Mouse (Mus musculus): Measurements from ENCODE around the gene Tgfbr3l. TPM values are rescaled to one million over a fixed set of nuclear protein-coding genes. Genes with fewer than 3 reads are reported as not detected.

Tgfbr3l gene
- polyA plus RNA-seq, 1 experiment from 2014 or later = 3.3 TPM

GRCm38 (mm10) chr8:4265160-4265914 lies 17.3 kb downstream of the Tgfbr3l start:
- Histone ChIP-seq H3K4me3 (ENCODE audit: low read depth, low read length) (no peak overlapping the region), H3K9me3 (ENCODE audit: control insufficient read depth, low read length) (no peaks in the 10 kb centered on the region), H3K9ac (ENCODE audit: low read depth, low read length) (no peak overlapping the region), H3K36me3 (ENCODE audit: control insufficient read depth, insufficient read depth, low read length) (peaks cover 97% of the 10 kb centered on the region), H3K27ac (replicated peaks; ENCODE audit: low read depth, low read length) (no peak overlapping the region), H3K27me3 (replicated peaks; ENCODE audit: control insufficient read depth, insufficient read depth, low read length) (no peaks in the 10 kb centered on the region), H3K4me2 (ENCODE audit: low read depth, low read length) (no peak overlapping the region), H3K4me1 (ENCODE audit: control insufficient read depth, insufficient read depth, low read length) (no peaks in the 10 kb centered on the region)
- WGBS = 94% methylated on average over 14 of the region's 15 CpGs
- no peak for DNase-seq (ENCODE audit: low spot score)
- ATAC-seq (ENCODE audit: low read depth) = no peak

- Histone ChIP-seq H3K27ac (replicated peaks; ENCODE audit: low read depth, low read length) (no peak overlapping the region), H3K4me3 (ENCODE audit: low read depth, low read length) (no peak overlapping the region), H3K4me1 (ENCODE audit: control insufficient read depth, insufficient read depth, low read length) (no peaks in the 10 kb centered on the region), H3K27me3 (replicated peaks; ENCODE audit: control insufficient read depth, insufficient read depth, low read length) (no peaks in the 10 kb centered on the region), H3K4me2 (ENCODE audit: low read depth, low read length) (no peak overlapping the region), H3K9me3 (ENCODE audit: control insufficient read depth, low read length) (no peaks in the 10 kb centered on the region), H3K36me3 (ENCODE audit: control insufficient read depth, insufficient read depth, low read length) (peaks cover 90% of the 10 kb centered on the region), H3K9ac (ENCODE audit: low read depth, low read length) (no peak overlapping the region)
- WGBS = 78% methylated on average over 15 of the region's 15 CpGs
- DNase-seq (ENCODE audit: low spot score) = no peak
- ATAC-seq (ENCODE audit: low read depth) = peak; percentile 58; the same call in 1 of the 2 replicates
Observed at GRCm38 (mm10) chr8:4267627-4268026, 19.6 kb downstream of the Tgfbr3l start.

- Histone ChIP-seq H3K4me3 (ENCODE audit: low read depth, low read length) (no peak overlapping the region), H3K36me3 (ENCODE audit: control insufficient read depth, insufficient read depth, low read length) (peaks cover 83% of the 10 kb centered on the region)
Observed at GRCm38 (mm10) chr8:4269609-4270008, 21.6 kb downstream of the Tgfbr3l start.

GRCm38 (mm10) chr8:4275275-4276110 lies 27.5 kb downstream of the Tgfbr3l start, which contains the start of gene Timm44:
Gene Timm44 (minus strand): TSS chr8:4275913.
- peaks cover 5% of the 10 kb centered on the region; the same call in 1 of the 2 replicates for H3K4me1 ChIP-seq (ENCODE audit: control insufficient read depth, insufficient read depth, low read length)
- no peaks in the 10 kb centered on the region for H3K9me3 ChIP-seq (ENCODE audit: control insufficient read depth, low read length)
- ATAC-seq (ENCODE audit: low read depth) (peak; percentile 98), DNase-seq (ENCODE audit: low spot score) (peak; percentile 98)
- peak within 1 kb of the TSS; percentile 76 for H3K4me2 ChIP-seq (ENCODE audit: low read depth, low read length)
- no peaks in the 10 kb centered on the region for H3K27me3 ChIP-seq (replicated peaks; ENCODE audit: control insufficient read depth, insufficient read depth, low read length)
- peak within 1 kb of the TSS; percentile 79 for H3K4me3 ChIP-seq (ENCODE audit: low read depth, low read length)
- peak within 1 kb of the TSS; percentile 85 for H3K27ac ChIP-seq (replicated peaks; ENCODE audit: low read depth, low read length)
- peaks cover 27% of the 10 kb centered on the region for H3K36me3 ChIP-seq (ENCODE audit: control insufficient read depth, insufficient read depth, low read length)
- H3K9ac ChIP-seq (ENCODE audit: low read depth, low read length) = peak within 1 kb of the TSS; percentile 85
- 2% methylated on average over 39 of the region's 39 CpGs for WGBS

More at GRCm38 (mm10) chr8:4269609-4270008, 21.6 kb downstream of the Tgfbr3l start:
- 90% methylated on average over 6 of the region's 6 CpGs for WGBS
- no peaks in the 10 kb centered on the region for H3K27me3 ChIP-seq (replicated peaks; ENCODE audit: control insufficient read depth, insufficient read depth, low read length)
- H3K9ac ChIP-seq (ENCODE audit: low read depth, low read length) = no peak overlapping the region
- ATAC-seq (ENCODE audit: low read depth) (no peak), DNase-seq (ENCODE audit: low spot score) (no peak)
- no peak overlapping the region for H3K4me2 ChIP-seq (ENCODE audit: low read depth, low read length)
- no peak overlapping the region for H3K27ac ChIP-seq (replicated peaks; ENCODE audit: low read depth, low read length)
- no peaks in the 10 kb centered on the region for H3K9me3 ChIP-seq (ENCODE audit: control insufficient read depth, low read length)
- no peaks in the 10 kb centered on the region; the same call in 1 of the 2 replicates for H3K4me1 ChIP-seq (ENCODE audit: control insufficient read depth, insufficient read depth, low read length)

- H3K4me3 ChIP-seq (ENCODE audit: low read depth, low read length) = peak overlapping the region; percentile 79
- peak overlapping the region; percentile 76 for H3K4me2 ChIP-seq (ENCODE audit: low read depth, low read length)
- H3K36me3 ChIP-seq (ENCODE audit: control insufficient read depth, insufficient read depth, low read length) = peaks cover 22% of the 10 kb centered on the region
- peaks cover 5% of the 10 kb centered on the region; the same call in 1 of the 2 replicates for H3K4me1 ChIP-seq (ENCODE audit: control insufficient read depth, insufficient read depth, low read length)
- WGBS = 27% methylated on average over 9 of the region's 9 CpGs
- DNase-seq (ENCODE audit: low spot score) = no peak
- H3K9me3 ChIP-seq (ENCODE audit: control insufficient read depth, low read length) = no peaks in the 10 kb centered on the region
- H3K9ac ChIP-seq (ENCODE audit: low read depth, low read length) = peak overlapping the region; percentile 85
- H3K27me3 ChIP-seq (replicated peaks; ENCODE audit: control insufficient read depth, insufficient read depth, low read length) = no peaks in the 10 kb centered on the region
- no peak; the same call in 1 of the 2 replicates for ATAC-seq (ENCODE audit: low read depth)
- H3K27ac ChIP-seq (replicated peaks; ENCODE audit: low read depth, low read length) = peak overlapping the region; percentile 85
Observed at GRCm38 (mm10) chr8:4276111-4276465, 28.1 kb downstream of the Tgfbr3l start.

GRCm38 (mm10) chr8:4292738-4293137 lies 44.7 kb downstream of the Tgfbr3l start:
- Histone ChIP-seq H3K4me3 (ENCODE audit: low read depth, low read length) (no peak overlapping the region), H3K27ac (replicated peaks; ENCODE audit: low read depth, low read length) (no peak overlapping the region), H3K9me3 (ENCODE audit: control insufficient read depth, low read length) (no peaks in the 10 kb centered on the region), H3K4me1 (ENCODE audit: control insufficient read depth, insufficient read depth, low read length) (no peaks in the 10 kb centered on the region), H3K36me3 (ENCODE audit: control insufficient read depth, insufficient read depth, low read length) (peaks cover 93% of the 10 kb centered on the region), H3K27me3 (replicated peaks; ENCODE audit: control insufficient read depth, insufficient read depth, low read length) (no peaks in the 10 kb centered on the region), H3K9ac (ENCODE audit: low read depth, low read length) (no peak overlapping the region), H3K4me2 (ENCODE audit: low read depth, low read length) (no peak overlapping the region)
- WGBS = 89% methylated on average over 5 of the region's 5 CpGs
- DNase-seq (ENCODE audit: low spot score) (no peak), ATAC-seq (ENCODE audit: low read depth) (no peak)

GRCm38 (mm10) chr8:4297822-4298221 lies 49.8 kb downstream of the Tgfbr3l start:
- no peak overlapping the region for H3K4me2 ChIP-seq (ENCODE audit: low read depth, low read length)
- 95% methylated on average over 4 of the region's 4 CpGs for WGBS
- H3K27me3 ChIP-seq (replicated peaks; ENCODE audit: control insufficient read depth, insufficient read depth, low read length) = no peaks in the 10 kb centered on the region
- no peak overlapping the region for H3K9ac ChIP-seq (ENCODE audit: low read depth, low read length)
- H3K27ac ChIP-seq (replicated peaks; ENCODE audit: low read depth, low read length) = no peak overlapping the region
- no peaks in the 10 kb centered on the region for H3K9me3 ChIP-seq (ENCODE audit: control insufficient read depth, low read length)
- H3K4me3 ChIP-seq (ENCODE audit: low read depth, low read length) = no peak overlapping the region
- peaks cover 95% of the 10 kb centered on the region for H3K36me3 ChIP-seq (ENCODE audit: control insufficient read depth, insufficient read depth, low read length)
- ATAC-seq (ENCODE audit: low read depth) = no peak
- no peak for DNase-seq (ENCODE audit: low spot score)
- no peaks in the 10 kb centered on the region for H3K4me1 ChIP-seq (ENCODE audit: control insufficient read depth, insufficient read depth, low read length)
